Mouse (Mus musculus) right cerebral cortex, adult 18-20 months (tissue): ENCODE measurements around the gene Rab1b.

Source experiments
- DNase-seq: peaks from one replicate; pipeline ENCODE4 v3.0.0; 2022; ENCODE audit warnings: mixed read lengths

The Rab1b gene

GRCm38 (mm10) chr19:5049325-5049724 is 57.5 kb downstream of the Rab1b start:
- no peak for DNase-seq
